ENCODE assay signal across 8 mouse cellular contexts in genomic region chr6:13871625-13871958, GRCm38 (mm10). TPM values are rescaled to one million over a fixed set of nuclear protein-coding genes. Genes with fewer than 3 reads are reported as not detected.
A peak's percentile ranks its signal among the peaks of the same experiment; 100 is the strongest.
DNase-seq lines count a peak whose midpoint lies in the region; ATAC-seq and TF ChIP-seq lines count a peak whose summit lies in the region.

No protein-coding gene starts in this region.

- no peak for TF ChIP-seq EP300 in heart, adult 2 months (IDR thresholded peaks at IDR 0.05; ENCODE audit: insufficient read depth, low read depth, low read length)
- peak; percentile 9; the same call in 1 of the 2 replicates for TF ChIP-seq EP300 in CH12.LX (IDR thresholded peaks at IDR 0.05; ENCODE audit: low read length)

- ATAC-seq in forebrain, embryonic 13.5 days = peak; percentile 76
- ATAC-seq in liver, embryonic 15.5 days (ENCODE audit: insufficient read depth) = peak; percentile 63

- in situ Hi-C loops in CH12.LX (cut with MboI; ENCODE audit: low pct_ligation_motif_present, low pct_unique_long_range_greater_than_20kb, low sequenced_read_pairs) = no loop called here

- intact Hi-C loops in heart, adult 2 months (cut with DNase I) = loop anchor here (2.0 kb wide), 2 partner anchors 195 to 265 kb away; partner anchors contain the start of gene Bmt2
- intact Hi-C loops in heart, postnatal 14 days (cut with DNase I) = loop anchor here (5.0 kb wide), 2 partner anchors 194 to 264 kb away; partner anchors contain the start of genes Bmt2 and Tmem168

- no peaks in the 10 kb centered on the region for H3K79me2 ChIP-seq in heart, adult 2 months (replicated peaks; ENCODE audit: control insufficient read depth, insufficient read depth, low read length)
- H3K79me2 ChIP-seq in CH12.LX (replicated peaks; ENCODE audit: control insufficient read depth, extremely low read depth, insufficient read depth, poor library complexity, severe bottlenecking) = no peaks in the 10 kb centered on the region; the same call in 1 of the 2 replicates

- no peaks in the 10 kb centered on the region for H3K9me3 ChIP-seq in CH12.LX (replicated peaks; ENCODE audit: low read length)
- no peaks in the 10 kb centered on the region for H3K9me3 ChIP-seq in forebrain, embryonic 13.5 days (replicated peaks)
- H3K9me3 ChIP-seq in liver, embryonic 15.5 days (replicated peaks) = no peaks in the 10 kb centered on the region

- peak overlapping the region; percentile 88 for H3K27ac ChIP-seq in heart, adult 2 months
- peak overlapping the region; percentile 37; the same call in 1 of the 2 replicates for H3K27ac ChIP-seq in CH12.LX (ENCODE audit: insufficient read depth, low read depth)
- 0 out of 2 replicates have a peak overlapping the region, but pooled peaks have one; percentile 27 for H3K27ac ChIP-seq in forebrain, embryonic 13.5 days
- H3K27ac ChIP-seq in liver, embryonic 15.5 days (replicated peaks) = peak overlapping the region; percentile 75

- no peak for TF ChIP-seq CTCF in heart, adult 2 months (IDR thresholded peaks at IDR 0.05)
- no peak for TF ChIP-seq CTCF in CH12.LX (conservative IDR thresholded peaks at IDR 0.05 in 1 of 2, IDR thresholded peaks at IDR 0.05 in 1 of 2; ENCODE audit: low read depth in 2 of 2, low read length in 2 of 2)

- H3K36me3 ChIP-seq in heart, adult 2 months (ENCODE audit: control insufficient read depth, insufficient read depth, low read length) = peaks cover 8% of the 10 kb centered on the region
- peaks cover 3 to 15% of the 10 kb centered on the region in 2 experiments for H3K36me3 ChIP-seq in CH12.LX (replicated peaks in 1 of 2; ENCODE audit: control insufficient read depth in 1 of 2, insufficient read depth in 1 of 2, low read length in 1 of 2)
- H3K36me3 ChIP-seq in forebrain, embryonic 13.5 days (ENCODE audit: poor library complexity, severe bottlenecking) = no peaks in the 10 kb centered on the region
- no peaks in the 10 kb centered on the region for H3K36me3 ChIP-seq in liver, embryonic 15.5 days (replicated peaks)

- H3K27me3 ChIP-seq in heart, adult 2 months (ENCODE audit: control insufficient read depth, insufficient read depth, low read length) = no peaks in the 10 kb centered on the region
- H3K27me3 ChIP-seq in CH12.LX (replicated peaks) = no peaks in the 10 kb centered on the region
- H3K27me3 ChIP-seq in forebrain, embryonic 13.5 days = no peaks in the 10 kb centered on the region
- no peaks in the 10 kb centered on the region for H3K27me3 ChIP-seq in liver, embryonic 15.5 days

- H3K4me1 ChIP-seq in heart, adult 2 months (ENCODE audit: control insufficient read depth, insufficient read depth, low read length) = peaks cover 3% of the 10 kb centered on the region
- H3K4me1 ChIP-seq in CH12.LX (ENCODE audit: control insufficient read depth in 1 of 2, insufficient read depth in 2 of 2) = peaks cover 0 to 38% of the 10 kb centered on the region in 2 experiments; a peak in 1 of 4 replicates
- peaks cover 10% of the 10 kb centered on the region; the same call in 1 of the 2 replicates for H3K4me1 ChIP-seq in forebrain, embryonic 13.5 days
- peaks cover 11% of the 10 kb centered on the region for H3K4me1 ChIP-seq in liver, embryonic 15.5 days (replicated peaks)

- dilution Hi-C loops in CH12.LX (cut with MboI; ENCODE audit: extremely low pct_ligation_motif_present, extremely low pct_unique_long_range_greater_than_20kb, low sequenced_read_pairs) = no loop called here

- H3K4me3 ChIP-seq in heart, adult 2 months = peak overlapping the region; percentile 84
- peak overlapping the region; percentile 67 to 94 (median 78) for H3K4me3 ChIP-seq in CH12.LX (replicated peaks in 1 of 3; ENCODE audit: low read depth in 2 of 3, low read length in 2 of 3, poor library complexity in 1 of 3)
- H3K4me3 ChIP-seq in forebrain, embryonic 13.5 days = peak overlapping the region; percentile 60
- H3K4me3 ChIP-seq in liver, embryonic 15.5 days (replicated peaks) = peak overlapping the region; percentile 67

- TF ChIP-seq RAD21 in CH12.LX (IDR thresholded peaks at IDR 0.05; ENCODE audit: low read depth, low read length) = no peak

- no peak for TF ChIP-seq POLR2A in heart, adult 2 months (IDR thresholded peaks at IDR 0.05; ENCODE audit: insufficient read depth, low read depth, low read length)
- TF ChIP-seq POLR2A in CH12.LX (IDR thresholded peaks at IDR 0.05; ENCODE audit: low read depth, low read length) = no peak

- H3K9ac ChIP-seq in heart, adult 2 months (ENCODE audit: low read depth, low read length) = peak overlapping the region; percentile 57; the same call in 1 of the 2 replicates
- H3K9ac ChIP-seq in CH12.LX (ENCODE audit: insufficient read depth, low read depth) = peak overlapping the region; percentile 100
- H3K9ac ChIP-seq in forebrain, embryonic 13.5 days = peak overlapping the region; percentile 39; the same call in 1 of the 2 replicates
- peak overlapping the region; percentile 53 for H3K9ac ChIP-seq in liver, embryonic 15.5 days

- DNase-seq in heart, adult 2 months = no peak
- DNase-seq in heart, postnatal 14 days = no peak
- no peak for DNase-seq in CH12.LX (ENCODE audit: extremely low read depth)
- DNase-seq in urinary bladder, postnatal 10 days (ENCODE audit: low spot score) = no peak
- no peak for DNase-seq in right cerebral cortex, adult 18-20 months
- DNase-seq in left cerebral cortex, adult 8-10 months (ENCODE audit: low spot score in 2 of 2) = no peak

- 0% methylated on average over 7 of the region's 7 CpGs for WGBS in heart, adult 2 months
- 2% methylated on average over 7 of the region's 7 CpGs for WGBS in forebrain, embryonic 13.5 days
- under 1% methylated on average over 7 of the region's 7 CpGs for WGBS in liver, embryonic 15.5 days (ENCODE audit: insufficient replicate concordance)

- H3K4me2 ChIP-seq in CH12.LX (ENCODE audit: insufficient read depth, low read depth, poor library complexity, severe bottlenecking) = peak overlapping the region; percentile 71
- peak overlapping the region; percentile 62 for H3K4me2 ChIP-seq in forebrain, embryonic 13.5 days
- peak overlapping the region; percentile 67 for H3K4me2 ChIP-seq in liver, embryonic 15.5 days

TF ChIP-seq in CH12.LX, 34 proteins besides CTCF, POLR2A, EP300 and RAD21:
- no peak for TF ChIP-seq USF2 (conservative IDR thresholded peaks at IDR 0.05; ENCODE audit: low read depth, low read length)
- no peak for TF ChIP-seq KAT2A (IDR thresholded peaks at IDR 0.05; ENCODE audit: insufficient replicate concordance, low read length)
- TF ChIP-seq ZMIZ1 (IDR thresholded peaks at IDR 0.05; ENCODE audit: low read depth, low read length) = no peak
- TF ChIP-seq MYC (IDR thresholded peaks at IDR 0.05; ENCODE audit: low read depth, low read length) = peak; percentile 6
- no peak for TF ChIP-seq MXI1 (IDR thresholded peaks at IDR 0.05; ENCODE audit: low read depth, low read length)
- no peak for TF ChIP-seq GABPA (IDR thresholded peaks at IDR 0.05; ENCODE audit: insufficient replicate concordance, low read depth, low read length)
- TF ChIP-seq SIN3A (IDR thresholded peaks at IDR 0.05; ENCODE audit: low read length) = no peak
- no peak for TF ChIP-seq HCFC1 (IDR thresholded peaks at IDR 0.05; ENCODE audit: low read depth, low read length)
- TF ChIP-seq JUN (IDR thresholded peaks at IDR 0.05; ENCODE audit: insufficient read depth, low read depth, low read length) = no peak
- no peak for TF ChIP-seq MAX (IDR thresholded peaks at IDR 0.05; ENCODE audit: low read length)
- TF ChIP-seq JUND (conservative IDR thresholded peaks at IDR 0.05; ENCODE audit: low read depth, low read length) = 0 out of 2 replicates have a peak, but pooled peaks have one; percentile 4
- no peak for TF ChIP-seq RCOR1 (conservative IDR thresholded peaks at IDR 0.05; ENCODE audit: low read depth, low read length)
- no peak for TF ChIP-seq E2F4 (IDR thresholded peaks at IDR 0.05; ENCODE audit: insufficient replicate concordance, low read depth, low read length)
- no peak for TF ChIP-seq SMC3 (IDR thresholded peaks at IDR 0.05; ENCODE audit: low read depth, low read length)
- no peak for TF ChIP-seq IRF4 (IDR thresholded peaks at IDR 0.05; ENCODE audit: low read depth, low read length)
- 0 out of 2 replicates have a peak, but pooled peaks have one; percentile 10 for TF ChIP-seq BHLHE40 (IDR thresholded peaks at IDR 0.05; ENCODE audit: low read depth, low read length)
- TF ChIP-seq PAX5 (IDR thresholded peaks at IDR 0.05; ENCODE audit: low read length) = no peak
- TF ChIP-seq MAFK (IDR thresholded peaks at IDR 0.05; ENCODE audit: insufficient replicate concordance, low read length) = no peak
- TF ChIP-seq ELF1 (IDR thresholded peaks at IDR 0.05; ENCODE audit: low read depth, low read length) = peak; percentile 2; the same call in 1 of the 2 replicates
- TF ChIP-seq CHD1 (IDR thresholded peaks at IDR 0.05; ENCODE audit: low read depth, low read length) = peak; percentile 68
- TF ChIP-seq TCF12 (IDR thresholded peaks at IDR 0.05; ENCODE audit: low read depth, low read length) = no peak
- no peak for TF ChIP-seq POLR2AphosphoS2 (IDR thresholded peaks at IDR 0.05; ENCODE audit: low read depth, low read length)
- TF ChIP-seq ZNF384 (IDR thresholded peaks at IDR 0.05; ENCODE audit: low read depth, low read length) = no peak

RNA-seq across cellular contexts. Expression of gene 2610001J05Rik, which starts 0.3 kb away (rescaled TPM):
- 10 to 100 TPM; 40.5 to 45.9 TPM for total RNA-seq in heart, adult 2 months (2021)
- polyA plus RNA-seq in heart, adult 2 months (2012; rRNA removed) = 36.5 and 83.3 TPM in 2 replicates
- total RNA-seq in heart, postnatal 14 days (2021) = 10 to 100 TPM; 39.1 to 41.9 TPM
- total RNA-seq in CH12.LX (2012; rRNA removed) = 36.9 and 41.3 TPM in 2 replicates
- total RNA-seq in CH12.LX (2014; rRNA removed) = 42.1 and 44.3 TPM in 2 replicates
- polyA plus RNA-seq in CH12.LX (2012; ENCODE audit: insufficient read length, low read depth) = 59.3 and 76.2 TPM in 2 replicates
- 98.9 and 101 TPM in 2 replicates for polyA plus RNA-seq in forebrain, embryonic 13.5 days (2015; fragmentation: Nextera tagmentation; extraction: Ambion mirVana)
- polyA plus RNA-seq in liver, embryonic 15.5 days (2015; fragmentation: Nextera tagmentation; extraction: Ambion mirVana) = 33.2 and 39.8 TPM in 2 replicates
- 10 to 100 TPM; 34.0 to 36.7 (median 35.2) TPM for total RNA-seq in left cerebral cortex, adult 8-10 months (2022)

RNA-seq across cellular contexts. Expression of gene Gpr85, which starts 31.9 kb away (rescaled TPM):
- under 1 TPM; 0.11 to 0.18 TPM for total RNA-seq in heart, adult 2 months (2021)
- polyA plus RNA-seq in heart, adult 2 months (2012; rRNA removed) = 0.18 and 0.41 TPM in 2 replicates
- total RNA-seq in heart, postnatal 14 days (2021) = under 1 TPM; 0.17 to 0.27 TPM
- total RNA-seq in CH12.LX (2012; rRNA removed) = 0.13 and 0.59 TPM in 2 replicates
- 0.35 and 0.46 TPM in 2 replicates for total RNA-seq in CH12.LX (2014; rRNA removed)
- 0.20 and 0.27 TPM in 2 replicates for polyA plus RNA-seq in CH12.LX (2012; ENCODE audit: insufficient read length, low read depth)
- 60.2 and 65.0 TPM in 2 replicates for polyA plus RNA-seq in forebrain, embryonic 13.5 days (2015; fragmentation: Nextera tagmentation; extraction: Ambion mirVana)
- polyA plus RNA-seq in liver, embryonic 15.5 days (2015; fragmentation: Nextera tagmentation; extraction: Ambion mirVana) = 0.12 and 0.26 TPM in 2 replicates
- total RNA-seq in left cerebral cortex, adult 8-10 months (2022) = 10 to 100 TPM; 34.9 to 37.0 (median 35.9) TPM

Comparison
In these comparisons a context has a peak if more than half of its experiments do, and no peak if none do; other contexts are left out.
1. H3K27ac ChIP-seq: peak in every context shown above with its lines; median percentile 88 in heart, adult 2 months; 75 in liver, embryonic 15.5 days; 37 in CH12.LX; 27 in forebrain, embryonic 13.5 days.
2. H3K9ac ChIP-seq: peak in every context shown above with its lines; median percentile 100 in CH12.LX; 57 in heart, adult 2 months; 53 in liver, embryonic 15.5 days; 39 in forebrain, embryonic 13.5 days.
3. RNA of gene Gpr85, which starts 31.9 kb away (total RNA-seq): 34.9 to 37.0 TPM in left cerebral cortex, adult 8-10 months; 0.13 to 0.59 TPM in CH12.LX, 0.17 to 0.27 TPM in heart, postnatal 14 days and 0.11 to 0.18 TPM in heart, adult 2 months; every median in the first group is over 10 times any median in the second.
4. Peak in every context shown above with its lines, with median percentiles within 50 percentile points of each other: H3K4me3 ChIP-seq and H3K4me2 ChIP-seq.